Mouse (Mus musculus): Measurements from ENCODE around the gene Atp5g3. TPM values are rescaled to one million over a fixed set of nuclear protein-coding genes. Genes with fewer than 3 reads are reported as not detected.
A peak's percentile ranks its signal among the peaks of the same experiment; 100 is the strongest.
"Not testable (repeated sequence)": the region's sequence is repeated elsewhere in the genome, so short reads cannot be mapped to it uniquely, and the experiment has no call there.

Atp5g3 gene
- polyA plus RNA-seq, 1 experiment from 2014 or later: 2,714 TPM

DNA sequence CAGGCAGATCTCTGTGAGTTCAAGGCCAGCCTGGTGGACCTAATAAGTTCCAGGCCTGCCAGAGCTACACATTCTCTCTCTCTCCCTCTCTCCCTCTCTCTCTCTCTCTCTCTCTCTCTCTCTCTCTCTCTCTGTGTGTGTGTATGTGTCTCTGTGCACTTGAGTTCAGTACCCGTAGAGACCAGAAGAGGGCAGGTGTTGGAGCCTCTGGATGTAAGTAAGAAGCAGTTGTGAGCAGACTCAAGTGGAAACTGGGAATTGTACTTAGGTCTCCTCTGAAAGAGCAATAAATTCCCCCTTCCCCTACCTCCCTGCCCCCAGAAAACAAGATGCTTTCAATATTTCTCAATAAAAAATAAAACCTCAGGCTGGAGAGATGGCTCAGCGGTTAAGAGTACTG, 7.6 kb downstream of the Atp5g3 start:
- no peak overlapping the region for H3K4me2 ChIP-seq (replicated peaks; ENCODE audit: low read depth)
- H3K4me1 ChIP-seq (replicated peaks; ENCODE audit: control insufficient read depth, insufficient read depth, low read length): no peaks in the 10 kb centered on the region
- WGBS: 97% methylated on average over 2 of the region's 2 CpGs
- no peak for ATAC-seq
- 0 out of 2 replicates have a peak, but pooled peaks have one; percentile 12 for TF ChIP-seq CTCF (IDR thresholded peaks at IDR 0.05; ENCODE audit: low read depth)
- H3K9me3 ChIP-seq (ENCODE audit: control insufficient read depth): no peaks in the 10 kb centered on the region
- H3K9ac ChIP-seq (ENCODE audit: low read depth, low read length): no peak overlapping the region
- H3K27ac ChIP-seq (ENCODE audit: low read depth, low read length): no peak overlapping the region
- H3K36me3 ChIP-seq (ENCODE audit: control insufficient read depth, insufficient read depth): peaks cover 21% of the 10 kb centered on the region
- H3K27me3 ChIP-seq (replicated peaks; ENCODE audit: control insufficient read depth, insufficient read depth, low read length): no peaks in the 10 kb centered on the region
- H3K4me3 ChIP-seq (ENCODE audit: low read depth, low read length): no peak overlapping the region

DNA sequence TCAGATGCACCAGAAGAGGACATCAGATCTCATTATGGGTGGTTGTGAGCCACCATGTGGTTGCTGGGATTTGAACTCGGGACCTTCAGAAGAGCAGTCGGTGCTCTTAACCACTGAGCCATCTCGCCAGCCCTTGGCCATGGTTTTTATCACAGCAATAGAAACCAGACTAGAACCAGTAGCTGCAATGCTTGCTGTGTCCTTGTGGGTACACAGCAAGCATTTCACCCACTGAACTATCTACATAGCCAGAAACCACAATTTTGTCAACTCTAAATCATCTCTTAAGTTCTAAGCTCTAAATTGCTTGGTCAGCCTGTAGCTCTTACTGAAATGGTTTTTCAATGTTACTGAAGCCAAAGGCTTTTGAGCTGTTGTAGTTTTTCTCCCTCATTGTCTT, 8.8 kb downstream of the Atp5g3 start:
- not testable (repeated sequence) for H3K9me3 ChIP-seq (ENCODE audit: control insufficient read depth); H3K4me2 ChIP-seq (replicated peaks; ENCODE audit: low read depth); ATAC-seq; H3K27ac ChIP-seq (ENCODE audit: low read depth, low read length); H3K4me1 ChIP-seq (replicated peaks; ENCODE audit: control insufficient read depth, insufficient read depth, low read length); H3K27me3 ChIP-seq (replicated peaks; ENCODE audit: control insufficient read depth, insufficient read depth, low read length); H3K36me3 ChIP-seq (ENCODE audit: control insufficient read depth, insufficient read depth); H3K4me3 ChIP-seq (ENCODE audit: low read depth, low read length); H3K9ac ChIP-seq (ENCODE audit: low read depth, low read length)
- 98% methylated on average over 3 of the region's 3 CpGs for WGBS

DNA sequence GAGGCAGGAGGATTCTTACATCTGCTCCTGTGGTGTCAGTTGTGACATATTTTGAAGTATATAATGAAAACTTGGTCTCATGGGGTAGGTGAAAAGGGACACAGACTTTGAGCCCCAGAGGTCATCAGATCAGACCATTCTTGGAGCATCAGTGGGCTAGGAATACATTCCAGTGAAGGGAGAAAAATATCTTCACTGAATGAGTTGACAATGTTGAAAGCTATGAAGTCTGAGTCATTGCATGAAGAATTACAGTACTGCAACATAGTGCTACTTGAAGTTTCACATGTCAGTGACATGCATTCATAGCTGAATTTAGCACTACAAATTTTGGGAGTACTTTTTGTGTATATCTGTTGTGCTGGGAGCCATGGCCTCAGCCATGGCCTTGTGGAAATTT, 10.0 kb downstream of the Atp5g3 start:
- H3K9me3 ChIP-seq (ENCODE audit: control insufficient read depth): no peaks in the 10 kb centered on the region
- H3K4me3 ChIP-seq (ENCODE audit: low read depth, low read length): no peak overlapping the region
- no peaks in the 10 kb centered on the region for H3K36me3 ChIP-seq (ENCODE audit: control insufficient read depth, insufficient read depth)
- no peak overlapping the region for H3K4me2 ChIP-seq (replicated peaks; ENCODE audit: low read depth)
- H3K4me1 ChIP-seq (replicated peaks; ENCODE audit: control insufficient read depth, insufficient read depth, low read length): no peaks in the 10 kb centered on the region
- no peak overlapping the region for H3K9ac ChIP-seq (ENCODE audit: low read depth, low read length)
- no peaks in the 10 kb centered on the region for H3K27me3 ChIP-seq (replicated peaks; ENCODE audit: control insufficient read depth, insufficient read depth, low read length)
- no peak for TF ChIP-seq CTCF (IDR thresholded peaks at IDR 0.05; ENCODE audit: low read depth)
- no peak overlapping the region for H3K27ac ChIP-seq (ENCODE audit: low read depth, low read length)
- no peak for ATAC-seq

DNA sequence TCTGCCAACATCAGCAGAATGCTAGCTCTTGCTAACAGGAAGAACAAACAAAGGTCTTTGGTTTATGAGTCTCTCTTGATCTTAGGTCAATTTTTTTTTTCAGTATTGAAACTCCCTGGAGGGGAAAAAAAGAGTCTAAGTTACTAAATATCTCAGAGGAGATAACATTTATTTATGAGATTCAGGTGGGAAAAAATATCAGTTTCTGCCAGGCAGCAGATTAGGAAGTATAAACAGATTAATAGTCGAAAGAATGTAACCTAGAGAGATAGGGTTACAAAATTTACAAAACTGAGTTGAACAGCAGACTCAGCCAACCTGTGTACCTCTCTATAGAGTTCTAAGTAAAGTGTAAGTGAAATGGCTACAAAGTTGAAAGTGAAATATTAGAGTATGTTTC, 10.8 kb downstream of the Atp5g3 start:
- TF ChIP-seq CTCF (IDR thresholded peaks at IDR 0.05; ENCODE audit: low read depth): no peak
- no peak overlapping the region for H3K4me3 ChIP-seq (ENCODE audit: low read depth, low read length)
- H3K4me1 ChIP-seq (replicated peaks; ENCODE audit: control insufficient read depth, insufficient read depth, low read length): no peaks in the 10 kb centered on the region
- H3K9ac ChIP-seq (ENCODE audit: low read depth, low read length): no peak overlapping the region
- no peak overlapping the region for H3K27ac ChIP-seq (ENCODE audit: low read depth, low read length)
- no peaks in the 10 kb centered on the region for H3K27me3 ChIP-seq (replicated peaks; ENCODE audit: control insufficient read depth, insufficient read depth, low read length)
- H3K9me3 ChIP-seq (ENCODE audit: control insufficient read depth): no peaks in the 10 kb centered on the region
- WGBS: 45% methylated on average over 1 of the region's 1 CpGs
- no peak for ATAC-seq
- H3K36me3 ChIP-seq (ENCODE audit: control insufficient read depth, insufficient read depth): no peaks in the 10 kb centered on the region
- no peak overlapping the region for H3K4me2 ChIP-seq (replicated peaks; ENCODE audit: low read depth)

DNA sequence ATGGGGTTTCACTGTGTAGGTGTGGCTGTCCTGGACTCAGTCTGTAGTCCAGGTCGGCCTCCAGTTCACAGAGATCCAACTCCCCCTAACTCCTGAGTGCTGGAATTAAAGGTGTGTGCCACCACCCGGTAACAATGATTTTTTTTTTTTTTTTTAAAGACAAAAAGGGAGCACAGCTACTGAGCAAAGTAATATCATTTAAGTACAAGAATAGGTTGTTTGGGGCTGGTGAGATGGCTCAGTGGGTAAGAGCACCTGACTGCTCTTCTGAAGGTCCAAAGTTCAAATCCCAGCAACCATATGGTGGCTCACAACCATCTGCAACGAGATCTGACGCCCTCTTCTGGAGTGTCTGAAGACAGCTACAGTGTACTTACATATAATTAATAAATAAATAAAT, 14.2 kb downstream of the Atp5g3 start:
- H3K4me2 ChIP-seq (replicated peaks; ENCODE audit: low read depth); H3K4me1 ChIP-seq (replicated peaks; ENCODE audit: control insufficient read depth, insufficient read depth, low read length); H3K36me3 ChIP-seq (ENCODE audit: control insufficient read depth, insufficient read depth); H3K27ac ChIP-seq (ENCODE audit: low read depth, low read length); H3K9me3 ChIP-seq (ENCODE audit: control insufficient read depth); H3K4me3 ChIP-seq (ENCODE audit: low read depth, low read length); H3K9ac ChIP-seq (ENCODE audit: low read depth, low read length); H3K27me3 ChIP-seq (replicated peaks; ENCODE audit: control insufficient read depth, insufficient read depth, low read length); ATAC-seq: not testable (repeated sequence)
- WGBS: 76% methylated on average over 4 of the region's 4 CpGs

DNA sequence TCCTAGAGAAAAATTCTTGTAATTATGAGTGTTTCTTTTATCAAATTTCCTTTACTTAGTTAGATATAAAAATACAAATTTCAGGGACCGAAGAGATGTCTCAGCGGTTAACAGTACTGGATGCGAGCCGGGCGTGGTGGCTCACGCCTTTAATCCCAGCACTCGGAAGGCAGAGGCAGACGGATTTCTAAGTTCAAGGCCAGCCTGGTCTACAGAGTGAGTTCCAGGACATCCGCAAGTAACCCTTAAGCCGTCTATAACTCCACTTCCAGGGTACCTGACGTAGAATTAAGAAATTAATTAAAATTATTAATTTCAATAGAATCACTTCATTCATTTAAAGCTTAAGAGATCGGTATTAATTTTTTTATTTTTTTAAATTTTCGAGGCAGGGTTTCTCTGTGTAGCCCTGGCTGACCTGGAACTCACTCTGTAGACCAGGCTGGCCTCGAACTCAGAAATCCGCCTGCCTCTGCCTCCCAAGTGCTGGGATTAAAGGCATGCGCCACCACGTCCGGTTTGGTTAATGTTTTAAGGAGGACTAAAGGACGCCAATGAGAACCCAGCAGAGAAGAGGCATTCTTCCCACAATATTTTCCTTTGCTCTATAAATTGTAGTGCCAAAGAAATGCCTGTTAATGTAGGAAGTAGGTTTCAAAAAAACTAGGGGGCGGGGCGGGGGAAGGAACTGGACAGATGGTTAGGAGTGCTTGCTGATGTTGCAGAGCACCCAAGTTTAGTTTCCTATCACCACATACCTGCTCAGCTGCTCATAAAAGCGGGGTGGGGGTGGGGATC, 17.5 kb downstream of the Atp5g3 start:
- H3K27me3 ChIP-seq (replicated peaks; ENCODE audit: control insufficient read depth, insufficient read depth, low read length): no peaks in the 10 kb centered on the region
- 61% methylated on average over 22 of the region's 22 CpGs for WGBS
- peak overlapping the region; percentile 48; the same call in 1 of the 2 replicates for H3K9ac ChIP-seq (ENCODE audit: low read depth, low read length)

More for the DNA sequence above, 17.5 kb downstream of the Atp5g3 start:
- H3K4me3 ChIP-seq (ENCODE audit: low read depth, low read length): peak overlapping the region; percentile 100
- no peaks in the 10 kb centered on the region for H3K9me3 ChIP-seq (ENCODE audit: control insufficient read depth)
- TF ChIP-seq CTCF (IDR thresholded peaks at IDR 0.05; ENCODE audit: low read depth): no peak
- no peak overlapping the region for H3K27ac ChIP-seq (ENCODE audit: low read depth, low read length)
- no peaks in the 10 kb centered on the region for H3K4me1 ChIP-seq (replicated peaks; ENCODE audit: control insufficient read depth, insufficient read depth, low read length)
- no peak for ATAC-seq
- peak overlapping the region; percentile 74 for H3K4me2 ChIP-seq (replicated peaks; ENCODE audit: low read depth)
- H3K36me3 ChIP-seq (ENCODE audit: control insufficient read depth, insufficient read depth): no peaks in the 10 kb centered on the region
